Mouse (Mus musculus) liver, embryonic 14.5 days (tissue): ENCODE measurements around the gene Lrmda.

Source experiments
- CTCF ChIP-seq: IDR thresholded peaks from 2 replicates; pipeline ENCODE4 v1.5.1; 2016; ENCODE audit warnings: antibody characterized with exemption, low read depth, control low read depth
- EP300 ChIP-seq: IDR thresholded peaks from 2 replicates; pipeline ENCODE4 v1.6.1; 2016; ENCODE audit warnings: antibody characterized with exemption, low read depth

DNA sequence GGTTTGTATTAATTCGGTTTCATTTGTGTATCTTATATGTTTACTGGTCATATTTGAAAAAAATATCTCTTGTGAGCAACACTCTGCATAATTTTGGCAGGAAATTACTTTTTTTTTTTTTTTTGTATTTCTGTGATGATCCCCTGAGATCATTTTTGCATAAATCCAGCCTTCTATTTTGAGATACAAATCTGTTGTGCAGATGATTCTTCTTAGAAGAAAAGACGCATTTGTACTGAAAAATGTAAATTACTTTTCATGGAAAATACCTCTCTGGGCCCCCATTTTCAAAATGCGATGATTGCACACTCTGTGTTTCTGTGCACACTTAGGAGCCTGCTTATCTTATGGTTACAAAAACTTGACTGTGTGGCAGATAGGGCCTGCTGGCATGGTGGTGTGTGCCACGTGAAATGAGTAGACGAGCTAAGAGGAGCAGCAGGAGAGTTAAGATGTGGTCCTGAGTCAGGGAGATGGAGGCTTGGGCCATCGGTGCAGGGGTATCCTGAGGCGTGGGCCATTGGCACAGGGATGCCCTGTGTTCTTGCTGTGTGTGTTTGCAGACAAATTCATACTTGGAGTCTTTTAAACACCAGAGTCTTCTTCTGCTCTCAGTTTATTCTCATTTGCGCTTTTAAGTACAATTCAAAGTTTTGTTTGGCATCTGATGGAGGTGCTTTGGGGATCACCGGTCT lies 353.3 kb downstream of the Lrmda start:
- no peak for TF ChIP-seq CTCF
- TF ChIP-seq EP300: no peak
